Mouse (Mus musculus): ENCODE measurements around the gene Nob1.

The Nob1 gene

DNA sequence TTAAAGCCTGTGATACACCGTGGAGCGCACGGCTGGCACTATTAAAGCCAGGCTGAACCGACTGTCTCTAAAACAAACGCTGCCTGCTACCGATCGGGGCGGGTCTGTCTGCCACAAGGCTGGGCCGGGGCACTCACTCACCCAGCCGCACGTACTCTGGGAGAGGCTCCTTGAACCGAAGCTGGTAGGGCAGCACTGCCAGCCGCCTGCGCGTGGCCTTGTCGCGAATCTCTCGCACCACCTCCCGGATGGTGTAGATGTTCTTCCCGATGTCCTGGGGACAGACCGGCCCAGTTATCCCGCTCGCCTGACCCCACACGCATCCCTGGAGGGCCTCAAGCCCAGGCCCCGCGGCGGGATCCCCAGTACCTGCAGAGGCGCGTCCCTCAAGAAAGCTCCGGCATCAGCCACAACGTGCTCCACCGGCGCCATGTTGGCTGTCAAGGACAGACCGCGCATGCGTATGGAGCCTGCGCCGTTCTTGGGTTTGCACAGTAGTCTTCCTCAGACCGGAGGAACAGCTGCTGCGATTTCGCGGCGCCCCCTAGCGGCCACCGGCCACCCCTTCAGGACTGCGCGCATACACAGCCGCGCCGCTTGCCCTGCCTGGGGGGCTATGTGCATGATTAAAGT, at the start of gene Nob1:
Gene Nob1, minus strand, starts transcription at position 455 of the 633 bp plus-strand sequence.
- peak; percentile 100 for DNase-seq

DNA sequence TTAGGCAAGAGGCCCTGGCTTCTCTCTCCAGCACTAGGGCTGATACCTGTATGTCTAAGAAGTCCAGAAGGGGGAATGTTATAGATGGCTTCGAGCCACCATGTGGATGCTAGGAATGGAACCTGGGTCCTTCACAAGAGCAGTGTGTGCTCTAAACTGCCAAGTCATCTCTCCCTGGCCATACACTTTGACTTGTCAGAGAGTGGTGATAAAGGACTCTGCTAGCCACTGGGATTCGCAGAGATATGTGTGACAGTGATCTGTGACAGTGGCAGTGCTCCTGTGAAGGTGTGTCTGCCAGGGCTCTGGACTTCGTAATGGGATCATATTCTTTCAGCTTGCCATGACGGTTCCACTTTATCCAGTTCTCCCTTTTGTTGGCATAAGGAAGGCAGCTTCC, 48.5 kb upstream of the Nob1 start:
- DNase-seq = no peak

GRCm38 (mm10) chr8:107472403-107473100, 47.7 kb upstream of the Nob1 start:
- DNase-seq = peak; percentile 14

DNA sequence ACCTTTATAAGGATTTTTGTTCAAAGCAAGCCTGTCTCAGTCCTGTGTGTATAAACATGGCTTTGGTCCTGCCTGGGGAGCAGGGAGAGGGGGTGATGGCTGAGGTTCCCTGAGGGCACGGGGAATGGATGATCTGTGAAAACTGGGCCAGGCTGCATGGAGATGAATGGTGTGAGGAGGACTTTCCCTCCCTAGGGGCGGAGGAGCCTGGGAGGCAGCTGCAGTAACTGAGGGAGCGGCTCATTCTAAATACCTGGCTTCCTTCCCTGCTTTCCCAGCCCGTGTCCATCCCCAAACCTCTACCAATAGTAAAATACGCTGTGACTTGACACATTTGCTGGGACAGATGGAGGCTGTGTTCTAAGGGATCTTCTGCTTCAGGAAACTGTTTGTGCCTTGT, 45.5 kb upstream of the Nob1 start:
- DNase-seq = no peak

- DNase-seq = no peak
These were observed 44.0 kb upstream of the Nob1 start for GRCm38 (mm10) chr8:107468811-107469302.

GRCm38 (mm10) chr8:107466642-107467041, 41.8 kb upstream of the Nob1 start:
- no peak for DNase-seq

DNA sequence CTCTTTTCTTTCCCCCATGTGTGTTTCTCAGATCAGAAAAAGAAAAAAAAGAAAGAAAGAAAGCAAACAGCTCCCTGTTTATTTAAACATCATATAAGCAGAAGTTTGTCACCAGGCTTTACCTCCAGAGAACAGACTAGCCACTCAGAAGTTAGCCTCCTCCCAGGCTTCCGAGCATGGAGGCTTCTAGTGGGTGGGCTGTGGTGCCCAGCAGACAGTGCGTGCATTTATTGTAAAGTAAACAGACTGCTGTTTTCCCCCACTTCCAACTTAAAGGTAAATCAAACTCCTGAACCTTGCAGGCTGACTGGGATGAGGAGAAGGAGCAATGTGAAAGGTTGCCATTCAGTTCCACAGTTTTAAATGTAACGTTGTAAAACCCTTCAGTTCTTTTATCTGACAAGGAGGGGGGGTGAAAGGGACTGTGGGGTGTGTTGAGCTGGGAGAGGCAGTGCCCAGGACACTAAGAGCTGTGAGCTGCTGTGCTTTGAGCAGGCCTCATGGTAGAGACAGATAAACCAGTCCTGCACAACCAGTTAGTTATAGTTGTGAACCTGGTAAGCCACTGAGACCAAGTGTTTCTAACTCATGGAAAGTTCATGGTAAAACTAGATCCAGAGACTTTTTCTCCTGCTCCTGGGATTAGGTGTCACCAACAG, 40.6 kb upstream of the Nob1 start:
- DNase-seq = no peak

- DNase-seq = no peak
These were observed 37.6 kb upstream of the Nob1 start for GRCm38 (mm10) chr8:107462423-107462822.

DNA sequence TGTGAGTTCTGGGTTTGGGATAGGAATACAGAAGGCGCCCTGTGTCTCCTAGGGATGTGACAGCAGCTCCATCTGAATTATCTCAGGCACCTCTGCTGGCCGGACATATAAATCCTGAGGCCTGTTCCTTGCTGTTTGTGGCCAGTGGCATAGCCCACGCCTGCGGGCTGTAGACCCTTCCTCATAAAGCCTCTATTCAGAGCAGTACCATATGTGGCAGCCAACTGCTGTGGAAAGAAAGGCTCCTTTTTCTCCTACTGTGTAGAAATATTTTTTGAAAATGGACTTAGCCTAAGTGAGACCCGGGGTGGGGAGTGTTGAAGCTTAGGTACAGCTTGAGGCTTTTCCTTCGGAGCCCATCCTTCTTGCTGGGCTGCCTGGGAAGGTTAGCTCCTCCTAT, 33.4 kb upstream of the Nob1 start:
- no peak for DNase-seq

- no peak for DNase-seq
These were observed 32.9 kb upstream of the Nob1 start for GRCm38 (mm10) chr8:107457725-107458124.

- DNase-seq = peak; percentile 40
These were observed 30.4 kb upstream of the Nob1 start for GRCm38 (mm10) chr8:107455268-107455667.

GRCm38 (mm10) chr8:107453386-107453785, 28.5 kb upstream of the Nob1 start:
- no peak for DNase-seq

- no peak for DNase-seq
These were observed 26.7 kb upstream of the Nob1 start for GRCm38 (mm10) chr8:107451414-107452066.

- no peak for DNase-seq
These were observed 24.8 kb upstream of the Nob1 start for GRCm38 (mm10) chr8:107449655-107450054.

DNA sequence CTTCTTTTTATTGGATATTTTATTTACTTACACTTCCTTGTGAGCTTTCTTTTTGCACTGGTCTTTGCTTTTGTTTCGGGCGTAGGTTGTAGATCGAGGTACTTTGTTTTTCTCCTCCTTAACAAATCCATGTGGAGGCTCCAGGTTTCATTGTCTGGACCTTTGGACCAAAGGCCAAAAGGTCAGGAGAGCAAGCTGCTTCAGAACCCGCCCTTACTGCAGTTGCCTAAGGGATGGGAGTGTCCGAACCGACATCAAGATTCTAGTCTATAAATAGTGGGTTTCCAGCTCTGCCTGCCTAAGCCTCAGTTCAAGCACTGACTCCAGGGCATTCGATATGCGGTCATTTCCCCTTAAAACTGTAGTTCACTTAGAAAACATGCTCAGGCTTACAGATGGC, 24.3 kb upstream of the Nob1 start:
- DNase-seq = no peak

- no peak for DNase-seq
These were observed 23.6 kb upstream of the Nob1 start for GRCm38 (mm10) chr8:107448382-107448889.

- DNase-seq = no peak
These were observed 22.9 kb upstream of the Nob1 start for GRCm38 (mm10) chr8:107447713-107448112.

- no peak for DNase-seq
These were observed 19.8 kb upstream of the Nob1 start for GRCm38 (mm10) chr8:107444626-107445025.

- no peak for DNase-seq
These were observed 15.2 kb upstream of the Nob1 start for GRCm38 (mm10) chr8:107439880-107440625.

DNA sequence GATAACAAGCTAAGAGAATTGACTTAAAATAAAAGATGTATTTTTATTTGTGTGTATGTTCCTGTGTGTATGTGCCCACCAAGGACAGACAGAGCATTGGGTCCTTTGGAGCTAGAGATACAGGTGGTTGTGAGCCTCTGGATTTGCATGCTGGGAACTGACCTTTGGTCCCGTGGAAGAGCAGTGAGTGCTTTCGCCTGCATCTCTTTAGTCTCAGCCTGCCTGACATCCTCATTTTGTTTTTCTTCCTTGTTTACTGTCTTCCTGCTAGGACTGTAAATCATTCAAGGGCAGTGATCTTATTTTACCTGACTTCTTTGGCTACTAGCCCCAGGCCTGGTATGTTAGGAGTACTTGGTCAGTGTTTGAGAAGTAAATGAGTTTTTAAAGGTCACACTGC, 12.9 kb upstream of the Nob1 start:
- no peak for DNase-seq

DNA sequence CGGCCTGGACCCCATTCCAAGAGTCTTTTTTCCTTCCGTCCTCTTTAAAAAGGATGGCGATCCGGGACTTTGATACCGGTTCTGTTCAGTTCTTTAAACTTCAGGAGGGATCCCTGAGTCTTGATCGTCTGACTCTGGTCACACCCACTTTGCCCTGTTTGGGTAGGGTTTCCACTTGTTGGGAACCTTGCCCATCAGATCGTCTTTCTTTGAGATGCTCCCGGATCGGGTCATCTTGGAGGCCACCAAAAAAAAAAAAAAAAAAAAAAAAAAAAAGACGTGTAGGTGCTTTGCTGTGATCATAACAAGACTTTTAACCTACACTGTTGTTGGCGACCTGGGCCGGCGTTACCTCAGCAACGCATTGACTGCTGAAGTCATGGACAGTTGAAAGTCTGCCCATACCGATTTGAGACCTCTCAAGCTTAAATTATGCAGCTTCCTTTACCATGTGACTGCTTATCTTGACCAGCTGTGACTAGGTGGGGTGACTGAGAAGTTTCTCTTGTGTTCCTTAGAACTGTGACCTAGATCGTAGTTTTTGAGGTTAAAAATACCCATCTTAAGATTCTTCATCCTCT, 12.1 kb upstream of the Nob1 start:
- DNase-seq = peak; percentile 41
